Mouse (Mus musculus): ENCODE measurements around the gene Sf3a2. TPM values are rescaled to one million over a fixed set of nuclear protein-coding genes. Genes with fewer than 3 reads are reported as not detected.
A peak's percentile ranks its signal among the peaks of the same experiment; 100 is the strongest.

The Sf3a2 gene
- polyA plus RNA-seq, 1 experiment = 93.1 TPM

DNA sequence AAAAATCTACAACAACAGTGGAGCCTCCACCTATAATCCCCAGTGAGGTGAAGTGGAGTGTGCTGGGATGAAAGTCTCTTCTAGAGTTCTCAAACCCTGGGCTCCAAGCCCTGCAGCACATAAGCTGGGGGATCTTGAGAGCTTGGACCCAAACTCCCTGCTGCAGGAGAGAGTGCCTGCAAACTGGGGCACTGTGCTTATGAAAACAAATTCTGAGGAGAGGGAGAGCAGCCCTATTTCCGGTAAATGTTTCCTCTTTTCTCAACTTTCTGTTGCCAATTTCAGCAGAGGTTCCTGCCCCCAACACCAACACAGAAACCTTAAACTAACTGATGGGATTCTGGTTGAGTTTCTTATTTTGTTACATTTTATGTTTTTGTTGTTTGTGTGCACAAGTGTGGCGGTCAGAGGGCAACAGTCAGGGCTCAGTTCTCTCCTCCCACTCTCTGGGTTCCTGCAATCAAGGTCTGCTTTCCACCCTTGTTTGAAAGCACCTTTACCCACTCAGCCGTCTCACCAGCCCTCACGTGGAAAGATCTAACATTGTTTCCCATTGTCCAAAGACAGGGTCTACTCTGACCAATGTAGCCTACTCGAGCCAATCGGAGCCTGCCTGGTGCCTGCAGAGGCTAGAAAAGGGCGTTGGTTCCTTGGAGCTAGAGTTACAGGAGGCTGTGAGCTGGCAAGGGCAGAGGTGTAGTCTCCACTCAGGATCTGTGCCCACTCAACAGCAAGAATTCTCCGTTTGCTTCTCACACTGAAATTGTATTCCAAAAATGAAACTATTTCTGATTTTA lies 26.0 kb downstream of the Sf3a2 start:
- H3K36me3 ChIP-seq (ENCODE audit: control insufficient read depth, insufficient read depth) = no peaks in the 10 kb centered on the region
- no peak overlapping the region for H3ac ChIP-seq (ENCODE audit: control insufficient read depth, insufficient read length)
- no peak overlapping the region for H3K4me3 ChIP-seq
- H3K4me2 ChIP-seq (ENCODE audit: low read depth) = peak overlapping the region; percentile 61
- H3K79me2 ChIP-seq (ENCODE audit: control insufficient read depth, insufficient read depth) = peaks cover 21% of the 10 kb centered on the region
- TF ChIP-seq TCF3 (IDR thresholded peaks at IDR 0.05; ENCODE audit: insufficient read length, low read depth) (no peak), CEBPB (IDR thresholded peaks at IDR 0.05; ENCODE audit: insufficient read depth, poor library complexity, severe bottlenecking) (no peak), POLR2A (IDR thresholded peaks at IDR 0.05; ENCODE audit: insufficient read length, low read depth) (peak; percentile 43), MYOG (IDR thresholded peaks at IDR 0.05; ENCODE audit: control insufficient read depth in 1 of 3, insufficient read depth in 1 of 3, insufficient read length in 2 of 3, low read depth in 2 of 3) (no peak), MYOD1 (IDR thresholded peaks at IDR 0.05; ENCODE audit: control insufficient read depth in 1 of 3, insufficient read length in 2 of 3, low read depth in 2 of 3) (no peak)
- no peaks in the 10 kb centered on the region for H3K27me3 ChIP-seq (ENCODE audit: control insufficient read depth, insufficient read depth, insufficient read length)

DNA sequence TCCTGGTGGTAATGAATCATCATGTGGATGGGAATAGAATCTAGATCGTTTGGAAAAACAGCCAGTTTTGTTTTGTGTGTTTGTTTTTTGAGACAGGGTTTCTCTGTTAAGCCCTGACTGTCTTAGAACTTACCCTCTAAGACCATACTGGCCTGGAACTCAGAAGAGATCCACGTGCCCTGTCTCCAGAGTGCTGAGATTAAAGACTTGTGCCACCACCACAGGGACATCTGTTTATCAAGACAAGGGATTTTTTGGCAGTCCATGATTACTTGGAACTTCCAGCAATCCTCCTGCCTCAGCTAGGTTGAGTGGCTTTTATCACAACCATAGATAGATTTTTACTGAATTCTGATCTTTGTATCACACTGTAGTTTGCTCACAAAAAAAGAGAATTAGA lies 26.8 kb downstream of the Sf3a2 start:
- H3K4me3 ChIP-seq = no peak overlapping the region
- no peaks in the 10 kb centered on the region for H3K27me3 ChIP-seq (ENCODE audit: control insufficient read depth, insufficient read depth, insufficient read length)
- peaks cover 26% of the 10 kb centered on the region for H3K79me2 ChIP-seq (ENCODE audit: control insufficient read depth, insufficient read depth)
- TF ChIP-seq USF1 (IDR thresholded peaks at IDR 0.05; ENCODE audit: low read depth) (no peak), REST (IDR thresholded peaks at IDR 0.05; ENCODE audit: insufficient read depth, insufficient read length) (no peak), MYOG (IDR thresholded peaks at IDR 0.05; ENCODE audit: control insufficient read depth in 1 of 3, insufficient read depth in 1 of 3, insufficient read length in 2 of 3, low read depth in 2 of 3) (no peak), MAX (IDR thresholded peaks at IDR 0.05; ENCODE audit: low read depth) (no peak), E2F4 (IDR thresholded peaks at IDR 0.05; ENCODE audit: insufficient read depth) (no peak), TCF3 (IDR thresholded peaks at IDR 0.05; ENCODE audit: insufficient read length, low read depth) (no peak), CEBPB (IDR thresholded peaks at IDR 0.05; ENCODE audit: insufficient read depth, poor library complexity, severe bottlenecking) (no peak)
- no peak overlapping the region for H3ac ChIP-seq (ENCODE audit: control insufficient read depth, insufficient read length)
- H3K36me3 ChIP-seq (ENCODE audit: control insufficient read depth, insufficient read depth) = peaks cover 4% of the 10 kb centered on the region
- peak overlapping the region; percentile 61 for H3K4me2 ChIP-seq (ENCODE audit: low read depth)

- TF ChIP-seq REST (IDR thresholded peaks at IDR 0.05; ENCODE audit: insufficient read depth, insufficient read length) (no peak), MYOG (IDR thresholded peaks at IDR 0.05; ENCODE audit: control insufficient read depth in 1 of 3, insufficient read depth in 1 of 3, insufficient read length in 2 of 3, low read depth in 2 of 3) (no peak), E2F4 (IDR thresholded peaks at IDR 0.05; ENCODE audit: insufficient read depth) (no peak), CEBPB (IDR thresholded peaks at IDR 0.05; ENCODE audit: insufficient read depth, poor library complexity, severe bottlenecking) (no peak), TCF3 (IDR thresholded peaks at IDR 0.05; ENCODE audit: insufficient read length, low read depth) (no peak), TCF12 (IDR thresholded peaks at IDR 0.05; ENCODE audit: insufficient read depth, poor library complexity, severe bottlenecking) (no peak), POLR2A (IDR thresholded peaks at IDR 0.05; ENCODE audit: insufficient read length, low read depth) (peak; percentile 82), POLR2AphosphoS2 (IDR thresholded peaks at IDR 0.05; ENCODE audit: insufficient read length, low read depth) (peak; percentile 94), SRF (IDR thresholded peaks at IDR 0.05; ENCODE audit: control insufficient read depth, insufficient read length, low read depth) (no peak), MAX (IDR thresholded peaks at IDR 0.05; ENCODE audit: low read depth) (no peak), USF1 (IDR thresholded peaks at IDR 0.05; ENCODE audit: low read depth) (no peak), MYOD1 (IDR thresholded peaks at IDR 0.05; ENCODE audit: control insufficient read depth in 1 of 3, insufficient read length in 2 of 3, low read depth in 2 of 3) (no peak)
Observed at GRCm38 (mm10) chr10:80826151-80827062, 28.4 kb downstream of the Sf3a2 start, which contains the start of gene Oaz1. TSS of gene Oaz1 (plus strand) at chr10:80826656.

GRCm38 (mm10) chr10:80827063-80827869 lies 29.3 kb downstream of the Sf3a2 start:
- H3K4me2 ChIP-seq (ENCODE audit: low read depth) = peak overlapping the region; percentile 98
- TF ChIP-seq SRF (IDR thresholded peaks at IDR 0.05; ENCODE audit: control insufficient read depth, insufficient read length, low read depth) (no peak), REST (IDR thresholded peaks at IDR 0.05; ENCODE audit: insufficient read depth, insufficient read length) (no peak), MYOG (IDR thresholded peaks at IDR 0.05; ENCODE audit: control insufficient read depth in 1 of 3, insufficient read depth in 1 of 3, insufficient read length in 2 of 3, low read depth in 2 of 3) (no peak), MYOD1 (IDR thresholded peaks at IDR 0.05; ENCODE audit: control insufficient read depth in 1 of 3, insufficient read length in 2 of 3, low read depth in 2 of 3) (no peak), E2F4 (IDR thresholded peaks at IDR 0.05; ENCODE audit: insufficient read depth) (no peak), POLR2A (IDR thresholded peaks at IDR 0.05; ENCODE audit: insufficient read length, low read depth) (no peak), MAX (IDR thresholded peaks at IDR 0.05; ENCODE audit: low read depth) (no peak), TCF3 (IDR thresholded peaks at IDR 0.05; ENCODE audit: insufficient read length, low read depth) (no peak), USF1 (IDR thresholded peaks at IDR 0.05; ENCODE audit: low read depth) (no peak)

More at GRCm38 (mm10) chr10:80826151-80827062, 28.4 kb downstream of the Sf3a2 start, which contains the start of gene Oaz1:
- Histone ChIP-seq H3K27me3 (ENCODE audit: control insufficient read depth, insufficient read depth, insufficient read length) (no peaks in the 10 kb centered on the region), H3ac (ENCODE audit: control insufficient read depth, insufficient read length) (peak within 1 kb of the TSS; percentile 35), H3K4me3 (peak within 1 kb of the TSS; percentile 74), H3K4me2 (ENCODE audit: low read depth) (peak within 1 kb of the TSS; percentile 98), H3K79me2 (ENCODE audit: control insufficient read depth, insufficient read depth) (peaks cover 26% of the 10 kb centered on the region), H3K36me3 (ENCODE audit: control insufficient read depth, insufficient read depth) (peaks cover 14% of the 10 kb centered on the region)

More at GRCm38 (mm10) chr10:80827063-80827869, 29.3 kb downstream of the Sf3a2 start:
- Histone ChIP-seq H3K27me3 (ENCODE audit: control insufficient read depth, insufficient read depth, insufficient read length) (no peaks in the 10 kb centered on the region), H3K4me3 (peak overlapping the region; percentile 74), H3K79me2 (ENCODE audit: control insufficient read depth, insufficient read depth) (peaks cover 26% of the 10 kb centered on the region), H3K36me3 (ENCODE audit: control insufficient read depth, insufficient read depth) (peaks cover 14% of the 10 kb centered on the region), H3ac (ENCODE audit: control insufficient read depth, insufficient read length) (peak overlapping the region; percentile 35)
